13 mouse cellular contexts compared by ENCODE assay signal in the genomic region with DNA sequence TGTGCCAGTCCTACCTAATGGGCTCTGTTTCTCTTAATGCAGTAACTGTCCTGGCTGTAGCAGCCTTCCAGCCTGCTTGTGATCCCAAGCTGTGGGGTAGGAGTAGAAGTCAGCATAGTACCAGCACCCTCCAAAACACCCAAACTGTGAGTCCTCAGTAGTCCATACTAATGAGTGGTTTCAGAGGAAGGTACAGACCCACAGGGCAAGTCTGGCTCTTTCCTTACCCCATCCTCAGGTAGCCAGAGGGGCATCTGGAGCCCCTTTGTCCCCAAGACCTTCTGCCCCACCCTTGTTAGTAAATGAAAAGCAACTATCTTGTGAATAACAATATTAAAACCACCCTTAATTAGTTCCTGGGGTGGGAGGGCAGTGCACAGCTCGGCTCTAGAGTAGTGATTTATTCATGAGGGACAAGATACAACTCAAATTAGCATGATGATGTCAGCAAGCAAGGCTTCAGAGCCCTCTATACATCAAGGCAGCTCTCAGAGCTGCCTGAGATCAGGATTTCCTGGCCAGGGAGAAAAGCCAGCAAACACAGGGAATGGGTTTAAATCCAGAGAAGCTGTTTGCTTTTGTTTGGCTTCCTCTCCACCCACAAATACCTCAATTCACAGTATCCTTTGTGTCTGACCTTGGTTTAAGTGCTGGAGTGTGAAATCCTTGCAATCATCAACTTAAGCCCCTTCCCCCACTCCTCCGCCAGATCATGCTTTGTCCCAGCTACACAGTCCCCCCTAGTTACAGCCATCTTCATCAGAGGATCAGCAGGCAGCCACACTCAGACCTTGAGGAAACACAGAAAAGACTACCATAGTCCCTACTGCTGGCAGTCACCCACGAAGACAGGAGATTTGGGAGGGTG.
DNase-seq lines count a peak whose midpoint lies in the region; ATAC-seq and TF ChIP-seq lines count a peak whose summit lies in the region.
"Had no signal": no experiment of that assay in that cellular context is flagged by ENCODE, and none has a peak within 500 bp of the region (broad histone marks: within the 10 kb centered on the region; RNA-seq: fewer than 3 reads in every experiment).

No protein-coding gene starts in this region.

- no peak overlapping the region for H3K4me3 ChIP-seq in lung, postnatal 0 days (ENCODE audit: low read depth, low read length)
- H3K4me3 ChIP-seq in forebrain, embryonic 15.5 days = no peak overlapping the region
- H3K4me3 ChIP-seq in midbrain, embryonic 12.5 days = no peak overlapping the region
- no peak overlapping the region for H3K4me3 ChIP-seq in gastrocnemius, adult 2 months
- H3K4me3 ChIP-seq: embryonic facial prominence, embryonic 15.5 days; layer of hippocampus, adult 2 months; limb, embryonic 12.5 days had no signal

- H3K27me3 ChIP-seq in lung, postnatal 0 days (replicated peaks; ENCODE audit: insufficient read depth, low read length) = no peaks in the 10 kb centered on the region
- peaks cover 14% of the 10 kb centered on the region; the same call in 1 of the 2 replicates for H3K27me3 ChIP-seq in forebrain, embryonic 15.5 days
- H3K27me3 ChIP-seq in midbrain, embryonic 12.5 days = 0 out of 2 replicates have a peak, but pooled peaks cover 5% of the 10 kb centered on the region
- H3K27me3 ChIP-seq: embryonic facial prominence, embryonic 15.5 days; limb, embryonic 12.5 days had no signal

- H3K36me3 ChIP-seq in lung, postnatal 0 days (ENCODE audit: insufficient read depth, low read length) = no peaks in the 10 kb centered on the region
- H3K36me3 ChIP-seq in forebrain, embryonic 15.5 days = no peaks in the 10 kb centered on the region
- H3K36me3 ChIP-seq in midbrain, embryonic 12.5 days = no peaks in the 10 kb centered on the region
- H3K36me3 ChIP-seq: embryonic facial prominence, embryonic 15.5 days; limb, embryonic 12.5 days had no signal

- no peak for TF ChIP-seq EP300 in lung, postnatal 0 days (IDR thresholded peaks at IDR 0.05)

- ATAC-seq in lung, postnatal 0 days = no peak
- no peak for ATAC-seq in forebrain, embryonic 15.5 days (replicated peaks)
- peak; percentile 86 for ATAC-seq in midbrain, embryonic 12.5 days (ENCODE audit: low FRiP score, low read depth)
- ATAC-seq in erythroblast, adult 5-6 weeks (replicated peaks; ENCODE audit: low FRiP score, poor library complexity, severe bottlenecking) = no peak
- ATAC-seq in cerebellum, adult (ENCODE audit: insufficient number of reproducible peaks, low FRiP score, low TSS enrichment) = no peak
- ATAC-seq: activated CD4-positive, CD25-positive, alpha-beta regulatory T cell, adult 4 months had no signal

- no peaks in the 10 kb centered on the region for H3K9me3 ChIP-seq in lung, postnatal 0 days (ENCODE audit: low read length)
- H3K9me3 ChIP-seq in forebrain, embryonic 15.5 days = no peaks in the 10 kb centered on the region
- no peaks in the 10 kb centered on the region for H3K9me3 ChIP-seq in midbrain, embryonic 12.5 days
- H3K9me3 ChIP-seq: embryonic facial prominence, embryonic 15.5 days; limb, embryonic 12.5 days had no signal

- DNase-seq in lung, postnatal 0 days (ENCODE audit: low spot score) = peak; percentile 25
- no peak for DNase-seq in lung, adult 18-20 months
- DNase-seq in cerebellum, adult 18-20 months = no peak
- DNase-seq in gastrocnemius, adult 2 months = no peak
- DNase-seq: lung, postnatal 14 days had no signal

- no peak overlapping the region for H3K9ac ChIP-seq in lung, postnatal 0 days (replicated peaks; ENCODE audit: low read depth)
- H3K9ac ChIP-seq in forebrain, embryonic 15.5 days (replicated peaks) = no peak overlapping the region
- 0 out of 2 replicates have a peak overlapping the region, but pooled peaks have one; percentile 8 for H3K9ac ChIP-seq in midbrain, embryonic 12.5 days (replicated peaks)
- H3K9ac ChIP-seq: embryonic facial prominence, embryonic 15.5 days; limb, embryonic 12.5 days had no signal

- no peaks in the 10 kb centered on the region for H3K4me1 ChIP-seq in lung, postnatal 0 days (ENCODE audit: insufficient read depth, low read depth, low read length)
- H3K4me1 ChIP-seq in forebrain, embryonic 15.5 days = peaks cover 11% of the 10 kb centered on the region
- peaks cover 25% of the 10 kb centered on the region for H3K4me1 ChIP-seq in midbrain, embryonic 12.5 days
- H3K4me1 ChIP-seq: embryonic facial prominence, embryonic 15.5 days had no signal

- no peak for TF ChIP-seq CTCF in lung, postnatal 0 days (IDR thresholded peaks at IDR 0.05)
- TF ChIP-seq CTCF in gastrocnemius, adult 2 months (IDR thresholded peaks at IDR 0.05) = no peak

- H3K4me2 ChIP-seq in lung, postnatal 0 days (replicated peaks; ENCODE audit: low read depth, low read length) = no peak overlapping the region
- no peak overlapping the region for H3K4me2 ChIP-seq in forebrain, embryonic 15.5 days (replicated peaks)
- peak overlapping the region; percentile 9; the same call in 1 of the 2 replicates for H3K4me2 ChIP-seq in midbrain, embryonic 12.5 days (replicated peaks)
- H3K4me2 ChIP-seq: embryonic facial prominence, embryonic 15.5 days; limb, embryonic 12.5 days had no signal

- peak overlapping the region; percentile 14; the same call in 1 of the 2 replicates for H3K27ac ChIP-seq in lung, postnatal 0 days (ENCODE audit: low read length)
- H3K27ac ChIP-seq in forebrain, embryonic 15.5 days (replicated peaks) = peak overlapping the region; percentile 22; the same call in 1 of the 2 replicates
- H3K27ac ChIP-seq in midbrain, embryonic 12.5 days (replicated peaks) = peak overlapping the region; percentile 95
- H3K27ac ChIP-seq in gastrocnemius, adult 2 months = no peak overlapping the region
- H3K27ac ChIP-seq: embryonic facial prominence, embryonic 15.5 days; layer of hippocampus, adult 2 months; limb, embryonic 12.5 days had no signal

- intact Hi-C loops in gastrocnemius, adult 2 months (cut with DNase I) = no loop called here

- 24% methylated on average over 3 of the region's 3 CpGs for whole genome bisulfite sequencing in lung, postnatal 0 days
- 9% methylated on average over 3 of the region's 3 CpGs for WGBS in forebrain, embryonic 15.5 days
- WGBS in midbrain, embryonic 12.5 days = 3% methylated on average over 3 of the region's 3 CpGs
